Mouse (Mus musculus) heart, postnatal 0 days (tissue): ENCODE measurements around the gene Mrpl9.

ENCODE experiments used
- CTCF ChIP-seq: IDR thresholded peaks from 2 replicates; pipeline ENCODE4 v1.5.1; 2016; ENCODE audit warnings: antibody characterized with exemption, control low read depth, low read depth
- EP300 ChIP-seq: IDR thresholded peaks from 2 replicates; pipeline ENCODE4 v1.6.1; 2016; ENCODE audit warnings: antibody characterized with exemption, low read depth

GRCm38 (mm10) chr3:94479564-94479963 is 36.4 kb downstream of the Mrpl9 start:
- TF ChIP-seq CTCF (no peak), EP300 (no peak)
